Mouse (Mus musculus) hematopoietic multipotent progenitor cell, adult 10-12 weeks (in vitro differentiated cells): Measurements from ENCODE around the gene Sprr2i. TPM values are rescaled to one million over a fixed set of nuclear protein-coding genes. Genes with fewer than 3 reads are reported as not detected.

Source experiments
- polyA plus RNA-seq: library from polyadenylated mRNA; stranded (reverse); fragments of >175 nt; gene quantifications from 2 replicates; pipeline ENCODE4 v1.2.3, GENCODE M21; 2012; ENCODE audit warnings: low replicate concordance

Sprr2i gene
- not detected in 2 replicates for polyA plus RNA-seq

DNA sequence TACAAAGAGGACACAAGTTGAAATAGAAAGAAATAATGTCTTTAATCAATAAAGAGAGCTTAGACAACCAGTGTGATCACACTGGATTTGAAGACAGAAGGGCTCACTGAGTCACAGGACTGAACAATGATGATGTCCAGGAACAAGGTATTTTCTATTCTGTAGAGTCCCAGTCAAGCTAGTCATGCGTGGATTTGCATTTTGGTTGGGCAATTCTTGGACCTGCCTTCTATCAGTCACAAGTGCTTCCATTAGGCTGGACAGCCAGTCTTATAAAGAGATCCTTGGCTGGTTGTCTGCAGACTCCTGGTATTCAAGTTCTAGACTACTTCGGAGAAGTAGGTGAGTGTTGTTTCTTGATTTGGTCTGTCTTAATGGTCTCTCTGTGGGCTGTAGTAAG is at the start of gene Sprr2i:
Gene Sprr2i, plus strand, starts transcription at position 301 of the 400 bp plus-strand sequence.

DNA sequence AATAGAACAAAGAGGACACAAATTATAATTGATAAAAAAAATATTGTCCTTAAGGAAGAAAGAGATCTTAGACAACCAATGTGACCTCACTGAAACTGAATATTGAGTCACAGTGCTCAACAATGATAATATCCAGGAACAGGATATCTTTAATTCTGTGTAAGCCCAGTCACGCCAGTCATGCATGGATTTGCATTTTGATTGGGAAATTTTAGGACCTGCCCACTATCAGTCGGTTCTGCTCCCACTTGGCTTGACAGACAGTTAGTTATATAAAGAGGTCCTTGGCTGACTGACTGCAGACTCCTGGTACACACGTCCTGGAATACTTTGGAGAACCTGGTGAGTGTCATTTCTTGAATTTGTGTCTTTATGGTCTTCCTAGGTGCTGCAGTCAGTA is 42.9 kb upstream of the Sprr2i start, which contains the start of gene Sprr2f:
Gene Sprr2f, plus strand, starts transcription at position 301 of the 400 bp plus-strand sequence.

DNA sequence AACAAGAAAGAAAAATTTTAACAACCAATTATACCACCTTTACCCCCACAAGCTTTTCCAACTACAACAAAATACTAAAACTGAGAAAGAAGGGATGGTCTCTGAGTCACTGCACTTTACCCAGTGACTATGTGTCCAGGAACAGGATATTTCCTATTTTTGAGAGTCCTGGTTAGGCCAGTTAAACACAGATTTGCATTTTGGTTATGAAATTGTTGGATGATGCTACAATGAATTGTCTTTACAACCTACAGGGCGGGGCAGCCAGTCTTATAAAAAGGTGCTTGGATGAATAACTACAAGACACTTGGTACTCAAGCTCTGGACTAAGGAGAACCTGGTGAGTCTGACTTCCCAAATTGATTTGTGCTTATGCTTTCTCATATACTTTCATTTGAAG is 22.4 kb upstream of the Sprr2i start, which contains the start of gene Sprr2h:
Gene Sprr2h, plus strand, starts transcription at position 301 of the 400 bp plus-strand sequence.

DNA sequence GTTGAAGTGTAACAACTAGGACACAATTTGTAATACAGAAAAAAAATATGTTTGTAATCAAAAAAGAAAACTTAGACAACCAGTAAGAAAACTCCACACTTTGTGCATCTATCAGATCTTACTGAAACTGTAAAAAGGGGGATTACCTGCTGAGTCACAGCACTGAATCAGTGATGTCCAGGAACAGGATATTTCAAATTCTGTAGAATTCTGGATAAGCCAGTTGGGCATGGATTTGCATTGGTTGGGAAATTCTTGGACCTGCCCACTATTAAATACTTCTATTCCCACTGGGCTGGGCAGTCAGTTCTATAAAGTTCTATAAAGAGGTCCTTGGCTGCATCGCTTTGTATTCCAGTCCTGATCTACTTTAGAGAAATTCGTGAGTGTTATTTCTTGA is 10.0 kb downstream of the Sprr2i start, which contains the start of gene Sprr2j-ps:
Gene Sprr2j-ps, plus strand, starts transcription at position 301 of the 400 bp plus-strand sequence.

DNA sequence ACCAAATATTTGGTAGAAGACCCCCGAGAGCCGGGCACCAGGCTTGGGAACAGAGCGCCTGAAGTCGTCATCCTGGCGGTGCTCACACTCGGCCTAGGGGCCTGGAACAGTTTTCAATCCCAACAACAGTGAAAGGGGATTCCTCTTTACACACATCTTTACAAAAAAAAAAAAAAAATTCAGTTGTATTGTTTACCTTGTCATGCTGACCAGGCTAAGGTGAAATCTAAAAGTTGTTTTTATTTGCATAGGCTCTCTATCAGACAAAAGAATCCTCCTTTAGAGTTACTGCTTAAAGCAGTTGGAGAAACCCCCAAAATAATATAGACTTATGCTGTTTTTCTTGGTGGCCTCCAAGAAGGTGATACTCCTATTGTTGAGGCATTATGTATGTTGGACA is 21.5 kb downstream of the Sprr2i start, which contains the start of gene Gm9774:
Gene Gm9774, minus strand, starts transcription at position 101 of the 400 bp plus-strand sequence.

DNA sequence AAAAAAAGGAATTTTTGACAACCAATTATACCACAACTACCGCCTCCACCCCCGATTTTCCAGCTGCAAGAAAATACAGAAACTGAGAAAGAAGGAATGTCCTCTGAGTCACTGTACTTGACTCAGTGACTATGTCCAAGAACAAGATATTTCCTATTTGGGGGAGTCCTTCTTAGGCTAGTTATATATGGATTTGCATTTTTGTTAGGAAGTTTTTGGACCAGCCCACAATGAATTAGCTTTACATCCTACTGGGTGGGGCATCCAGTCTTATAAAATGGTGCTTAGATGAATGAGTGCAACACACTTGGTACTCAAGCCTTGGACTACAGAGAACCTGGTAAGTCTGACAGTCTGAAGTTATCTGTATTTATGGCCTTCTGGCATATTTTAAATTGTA is 24.5 kb downstream of the Sprr2i start, which contains the start of gene Sprr2k:
Gene Sprr2k, plus strand, starts transcription at position 301 of the 400 bp plus-strand sequence.

GRCm38 (mm10) chr3:92438689-92439088 is 30.9 kb downstream of the Sprr2i start, which contains the start of gene Sprr1b:
Sprr1b (minus strand) TSS chr3:92438789.

DNA sequence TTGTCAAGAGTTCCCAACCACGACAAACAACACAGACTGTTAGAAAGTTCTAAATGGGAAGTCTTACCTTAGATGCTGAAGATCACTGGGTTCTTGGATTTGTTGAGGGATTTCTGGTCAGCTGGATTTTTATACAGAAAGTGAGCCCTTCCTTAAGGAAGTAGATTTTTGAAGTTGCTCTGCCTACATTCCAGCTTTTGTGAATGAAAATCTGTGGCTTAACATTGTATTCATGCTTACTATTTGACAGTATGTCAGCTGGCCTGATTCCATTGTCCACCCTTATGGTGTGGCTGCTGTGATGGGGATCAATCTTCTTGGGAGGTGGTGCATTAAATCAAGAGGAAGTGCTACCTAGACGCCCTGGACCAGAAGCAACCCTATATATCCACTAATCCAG is 50.8 kb downstream of the Sprr2i start, which contains the start of gene Sprr3:
Gene Sprr3, minus strand, starts transcription at position 101 of the 400 bp plus-strand sequence.

Other genes with a start within 250 kb of the Sprr2i start
- gene Sprr2a1, start 192.2 kb upstream of the Sprr2i start, polyA plus RNA-seq: not detected in 2 replicates
- not detected in 2 replicates for gene Sprr2a2, start 192.1 kb upstream of the Sprr2i start, polyA plus RNA-seq
- not detected in 2 replicates for gene Sprr2a3, start 122.6 kb upstream of the Sprr2i start, polyA plus RNA-seq
- gene Sprr2b, start 91.4 kb upstream of the Sprr2i start, polyA plus RNA-seq: not detected in 2 replicates
- gene Sprr2d, start 68.9 kb upstream of the Sprr2i start, polyA plus RNA-seq: not detected in 2 replicates
- not detected in 2 replicates for gene Sprr2e, start 55.8 kb upstream of the Sprr2i start, polyA plus RNA-seq
- not detected in 2 replicates for gene Sprr2f, start 42.8 kb upstream of the Sprr2i start, polyA plus RNA-seq
- gene Sprr2h, start 22.3 kb upstream of the Sprr2i start, polyA plus RNA-seq: not detected in 2 replicates
- gene Sprr2j-ps, start 10.1 kb downstream of the Sprr2i start, polyA plus RNA-seq: not detected in 2 replicates
- 4.6 and 11.5 TPM in 2 replicates for gene Gm9774, start 21.4 kb downstream of the Sprr2i start, polyA plus RNA-seq
- gene Sprr2k, start 24.6 kb downstream of the Sprr2i start, polyA plus RNA-seq: not detected in 2 replicates
- not detected in 2 replicates for gene Sprr1b, start 30.8 kb downstream of the Sprr2i start, polyA plus RNA-seq
- gene Sprr3, start 50.7 kb downstream of the Sprr2i start, polyA plus RNA-seq: not detected in 2 replicates
- not detected in 2 replicates for gene Sprr1a, start 77.9 kb downstream of the Sprr2i start, polyA plus RNA-seq
- gene Sprr4, start 92.5 kb downstream of the Sprr2i start, polyA plus RNA-seq: not detected in 2 replicates
- not detected in 2 replicates for gene 2310046K23Rik, start 126.5 kb downstream of the Sprr2i start, polyA plus RNA-seq
- gene Ivl, start 165.7 kb downstream of the Sprr2i start, polyA plus RNA-seq: not detected in 2 replicates
- not detected in 2 replicates for gene Smcp, start 181.0 kb downstream of the Sprr2i start, polyA plus RNA-seq
- not detected in 2 replicates for gene 2210017I01Rik, start 199.5 kb downstream of the Sprr2i start, polyA plus RNA-seq
- gene Lce6a, start 213.7 kb downstream of the Sprr2i start, polyA plus RNA-seq: not detected in 2 replicates
- not detected in 2 replicates for gene Lce1a1, start 240.3 kb downstream of the Sprr2i start, polyA plus RNA-seq
- not detected in 2 replicates for gene Lce1b, start 248.9 kb downstream of the Sprr2i start, polyA plus RNA-seq